Mouse (Mus musculus) liver, embryonic 14.5 days (tissue): ENCODE data around the gene Brd3.

Experiments used
- CTCF ChIP-seq: IDR thresholded peaks from 2 replicates; pipeline ENCODE4 v1.5.1; 2016; ENCODE audit warnings: antibody characterized with exemption, low read depth, control low read depth
- EP300 ChIP-seq: IDR thresholded peaks from 2 replicates; pipeline ENCODE4 v1.6.1; 2016; ENCODE audit warnings: antibody characterized with exemption, low read depth

DNA sequence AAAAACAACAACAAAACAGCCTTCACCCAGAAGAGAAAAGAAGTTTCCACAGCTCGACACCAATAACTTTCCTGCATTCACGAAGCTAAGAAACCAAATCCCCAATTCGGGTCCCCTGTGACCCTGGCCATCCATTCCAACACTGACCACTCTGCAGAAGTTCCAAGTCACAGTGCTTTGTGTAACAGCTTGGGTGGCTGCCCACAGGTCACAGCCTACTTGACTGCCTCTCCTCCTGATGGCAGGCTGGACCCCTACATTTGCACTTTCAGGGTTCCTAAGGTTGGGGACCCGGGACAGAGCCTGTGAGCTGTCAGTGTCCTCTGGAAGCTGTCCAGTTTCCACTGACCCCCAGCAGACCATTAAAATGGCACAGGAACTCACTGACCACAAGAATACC is 44.6 kb downstream of the Brd3 start:
- TF ChIP-seq CTCF = no peak
- no peak for TF ChIP-seq EP300
